In the genomic region with DNA sequence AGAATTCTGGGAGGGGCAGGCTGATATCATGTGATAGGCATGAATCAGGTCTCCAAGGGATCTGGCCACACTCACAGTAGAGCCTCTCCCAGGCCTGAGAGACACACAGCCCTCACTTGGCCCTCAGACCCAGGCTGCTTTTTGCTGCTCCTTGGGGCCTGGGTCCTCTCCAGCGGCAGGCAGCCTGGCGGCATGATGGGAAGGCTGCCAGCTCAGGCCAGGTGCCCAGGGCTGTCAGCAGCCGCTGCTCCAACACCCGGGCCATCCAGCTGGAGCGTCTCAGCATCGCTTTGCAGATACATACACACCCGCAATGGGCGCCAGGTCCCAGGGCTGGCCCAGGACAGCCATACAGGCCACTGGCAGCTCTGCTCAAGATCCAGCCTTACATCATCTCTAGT, we compare ENCODE assay signal across 9 mouse cellular contexts. TPM values are rescaled to one million over a fixed set of nuclear protein-coding genes. Genes with fewer than 3 reads are reported as not detected.
DNase-seq lines count a peak whose midpoint lies in the region.
"Had no signal": no experiment of that assay in that cellular context is flagged by ENCODE, and none has a peak within 500 bp of the region (broad histone marks: within the 10 kb centered on the region; RNA-seq: fewer than 3 reads in every experiment).

No protein-coding gene starts in this region.

- intact Hi-C loops in left cerebral cortex, postnatal 14 days (cut with DNase I), result loop anchor here (5.0 kb wide), 1 partner anchor 78 kb away; no protein-coding TSS in a partner anchor

- H3K27ac ChIP-seq in brown adipose tissue, adult 24 weeks (replicated peaks; ENCODE audit: low read depth, low read length), result peak overlapping the region; percentile 74
- H3K27ac ChIP-seq: liver, embryonic 15.5 days had no signal

- H3K4me3 ChIP-seq in brown adipose tissue, adult 24 weeks (ENCODE audit: insufficient read depth, low read depth, low read length), result no peak overlapping the region
- H3K4me3 ChIP-seq: liver, embryonic 15.5 days had no signal

- peak; percentile 41 for DNase-seq in kidney, postnatal 10 days
- DNase-seq in kidney, adult 11 months, result no peak
- peak; percentile 80 to 81 for DNase-seq in heart, adult 9 months (ENCODE audit: low spot score in 2 of 2)
- peak; percentile 85 for DNase-seq in lung, postnatal 10 days
- DNase-seq in left cerebral cortex, postnatal 14 days (ENCODE audit: low spot score in 2 of 2), result no peak
- no peak for DNase-seq in T-cell, adult 2 months (ENCODE audit: low spot score)
- DNase-seq in layer of hippocampus, adult 9-10 months (ENCODE audit: low spot score), result no peak

- H3K4me1 ChIP-seq in brown adipose tissue, adult 24 weeks (ENCODE audit: control insufficient read depth, insufficient read depth, insufficient read length, low read length), result peaks cover 18% of the 10 kb centered on the region
- H3K4me1 ChIP-seq: liver, embryonic 15.5 days had no signal

RNA-seq across cellular contexts. Expression of a gene that starts 22.1 kb away (rescaled TPM):
- polyA plus RNA-seq in brown adipose tissue, adult 24 weeks (2012; ENCODE audit: insufficient read depth, insufficient read length, missing spikeins), result not detected in 2 replicates
- total RNA-seq in left cerebral cortex, postnatal 14 days (2021), result 100 to 1,000 TPM; 142 to 143 TPM
- polyA plus RNA-seq: liver, embryonic 15.5 days had no signal

RNA-seq across cellular contexts. Expression of a gene that starts 41.1 kb away (rescaled TPM):
- not detected in 2 replicates for polyA plus RNA-seq in brown adipose tissue, adult 24 weeks (2012; ENCODE audit: insufficient read depth, insufficient read length, missing spikeins)
- 10 to 100 TPM; 27.4 to 29.3 TPM for total RNA-seq in left cerebral cortex, postnatal 14 days (2021)

RNA-seq across cellular contexts. Expression of a gene that starts 44.8 kb away (rescaled TPM):
- not detected in 2 replicates for polyA plus RNA-seq in brown adipose tissue, adult 24 weeks (2012; ENCODE audit: insufficient read depth, insufficient read length, missing spikeins)
- total RNA-seq in left cerebral cortex, postnatal 14 days (2021), result 1 to 10 TPM; 1.3 to 1.8 TPM

RNA-seq across cellular contexts. Expression of a gene that starts 48.3 kb away (rescaled TPM):
- polyA plus RNA-seq in brown adipose tissue, adult 24 weeks (2012; ENCODE audit: insufficient read depth, insufficient read length, missing spikeins), result not detected in 2 replicates
- 1 to 10 TPM in 1 of 2 experiments, under 1 TPM in 1; 0.92 to 1.1 TPM for total RNA-seq in left cerebral cortex, postnatal 14 days (2021)

Comparison
In these comparisons a context has a peak if more than half of its experiments do, and no peak if none do; other contexts are left out.
1. DNase-seq: peak in kidney, postnatal 10 days (single experiment), heart, adult 9 months (2 of 2) and lung, postnatal 10 days (single experiment); none in kidney, adult 11 months (single experiment), left cerebral cortex, postnatal 14 days (0 of 2), T-cell, adult 2 months (single experiment) and layer of hippocampus, adult 9-10 months (single experiment).